Mouse (Mus musculus) CH12.LX (cell line): Measurements from ENCODE around the gene Mdc1. TPM values are rescaled to one million over a fixed set of nuclear protein-coding genes. Genes with fewer than 3 reads are reported as not detected.

ENCODE experiments used
- DNase-seq: peaks from one replicate; pipeline ENCODE4 v3.0.0-alpha.2; 2013; ENCODE audit errors: extremely low read depth
- H3K27ac ChIP-seq: 2 replicates; pipeline ENCODE4 v1.5.1; 2012; ENCODE audit warnings: low read depth, mild to moderate bottlenecking, control low read depth, moderate library complexity; ENCODE audit not compliant: insufficient read depth
- H3K27me3 ChIP-seq: replicated peaks from 2 replicates; pipeline ENCODE3; 2012; ENCODE audit warnings: inconsistent platforms
- H3K36me3 ChIP-seq, 2 experiments: replicated peaks in 1 of 2; 2 replicates each; pipeline versions ENCODE3 to v1.6.1; 2012; ENCODE audit warnings: inconsistent platforms in 1 of 2, low read length in 1 of 2, mild to moderate bottlenecking in 1 of 2, mixed read lengths in 1 of 2, moderate library complexity in 1 of 2; ENCODE audit not compliant: control insufficient read depth in 1 of 2, insufficient read depth in 1 of 2
- H3K4me1 ChIP-seq, 2 experiments: 2 replicates each; pipeline ENCODE4 v1.6.1; 2012; ENCODE audit warnings: inconsistent platforms in 1 of 2, moderate library complexity in 1 of 2; ENCODE audit not compliant: insufficient read depth in 2 of 2, control insufficient read depth in 1 of 2
- H3K4me2 ChIP-seq: 2 replicates; pipeline ENCODE4 v1.6.1; 2012; ENCODE audit warnings: low read depth, mild to moderate bottlenecking, control low read depth; ENCODE audit not compliant: poor library complexity, insufficient read depth, severe bottlenecking
- H3K4me3 ChIP-seq, 3 experiments: fragments of 150-350 bp in 1 of 3; sonication (generic) in 1 of 3; replicated peaks in 1 of 3; 2 replicates each; pipeline versions ENCODE3 to v1.5.1; 2011 to 2012; ENCODE audit warnings: low read depth in 2 of 3, low read length in 2 of 3, mild to moderate bottlenecking in 2 of 3, moderate library complexity in 2 of 3, control low read depth in 1 of 3, improper control_type of control experiment in 1 of 3, inconsistent platforms in 1 of 3, mixed read lengths in 1 of 3; ENCODE audit not compliant: poor library complexity in 1 of 3
- H3K79me2 ChIP-seq: replicated peaks from 2 replicates; pipeline ENCODE4 v1.6.1; 2012; ENCODE audit warnings: mild to moderate bottlenecking, moderate library complexity; ENCODE audit not compliant: control insufficient read depth, poor library complexity, insufficient read depth, severe bottlenecking; ENCODE audit errors: extremely low read depth
- H3K9ac ChIP-seq: 2 replicates; pipeline ENCODE4 v1.6.1; 2012; ENCODE audit warnings: low read depth, mild to moderate bottlenecking, control low read depth, moderate library complexity; ENCODE audit not compliant: insufficient read depth
- H3K9me3 ChIP-seq: replicated peaks from 2 replicates; pipeline ENCODE3; 2012; ENCODE audit warnings: low read length, inconsistent platforms, mixed read lengths
- BHLHE40 ChIP-seq: IDR thresholded peaks from 2 replicates; pipeline ENCODE4 v1.6.1; 2011; ENCODE audit warnings: mild to moderate bottlenecking, low read depth, low read length, improper control_type of control experiment
- CHD1 ChIP-seq: IDR thresholded peaks from 2 replicates; pipeline ENCODE4 v1.6.1; 2012; ENCODE audit warnings: low read depth, low read length, improper control_type of control experiment, inconsistent platforms
- CTCF ChIP-seq, 2 experiments: IDR thresholded peaks in 1 of 2; conservative IDR thresholded peaks in 1 of 2; 2 replicates each; pipeline ENCODE4 v1.5.1; 2011 to 2012; ENCODE audit warnings: low read depth in 2 of 2, low read length in 2 of 2, improper control_type of control experiment in 1 of 2, inconsistent platforms in 1 of 2, mild to moderate bottlenecking in 1 of 2, moderate library complexity in 1 of 2
- E2F4 ChIP-seq: IDR thresholded peaks from 2 replicates; pipeline ENCODE4 v1.6.1; 2011; ENCODE audit warnings: low read depth, low read length, improper control_type of control experiment; ENCODE audit not compliant: insufficient replicate concordance
- ELF1 ChIP-seq: IDR thresholded peaks from 2 replicates; pipeline ENCODE4 v1.6.1; 2014; ENCODE audit warnings: low read depth, mild to moderate bottlenecking, inconsistent platforms, low read length, improper control_type of control experiment
- ETS1 ChIP-seq: conservative IDR thresholded peaks from 2 replicates; pipeline ENCODE4 v1.6.1; 2012; ENCODE audit warnings: low read depth, mild to moderate bottlenecking, inconsistent platforms, low read length, improper control_type of control experiment, moderate library complexity
- GABPA ChIP-seq: IDR thresholded peaks from 2 replicates; pipeline ENCODE4 v1.6.1; 2012; ENCODE audit warnings: low read depth, low read length, improper control_type of control experiment, inconsistent platforms; ENCODE audit not compliant: insufficient replicate concordance
- HCFC1 ChIP-seq: IDR thresholded peaks from 2 replicates; pipeline ENCODE4 v1.6.1; 2012; ENCODE audit warnings: low read depth, mild to moderate bottlenecking, inconsistent platforms, low read length, improper control_type of control experiment
- IRF4 ChIP-seq: IDR thresholded peaks from 2 replicates; pipeline ENCODE4 v1.6.1; 2014; ENCODE audit warnings: low read depth, mild to moderate bottlenecking, inconsistent platforms, low read length, improper control_type of control experiment
- JUN ChIP-seq: IDR thresholded peaks from 2 replicates; pipeline ENCODE4 v1.6.1; 2011; ENCODE audit warnings: low read depth, mild to moderate bottlenecking, low read length, improper control_type of control experiment, moderate library complexity; ENCODE audit not compliant: insufficient read depth
- MAFK ChIP-seq: IDR thresholded peaks from 2 replicates; pipeline ENCODE4 v1.6.1; 2011; ENCODE audit warnings: low read length, improper control_type of control experiment; ENCODE audit not compliant: insufficient replicate concordance
- MAZ ChIP-seq: IDR thresholded peaks from 2 replicates; pipeline ENCODE4 v1.6.1; 2012; ENCODE audit warnings: low read depth, mild to moderate bottlenecking, inconsistent platforms, low read length, improper control_type of control experiment, moderate library complexity
- MEF2A ChIP-seq: IDR thresholded peaks from 2 replicates; pipeline ENCODE4 v1.6.1; 2014; ENCODE audit warnings: low read depth, mild to moderate bottlenecking, inconsistent platforms, low read length, improper control_type of control experiment, borderline replicate concordance
- MXI1 ChIP-seq: IDR thresholded peaks from 2 replicates; pipeline ENCODE4 v1.6.1; 2011; ENCODE audit warnings: mild to moderate bottlenecking, low read depth, low read length, improper control_type of control experiment
- MYC ChIP-seq: IDR thresholded peaks from 2 replicates; pipeline ENCODE4 v1.6.1; 2011; ENCODE audit warnings: low read depth, mild to moderate bottlenecking, improper control_type of control experiment, low read length
- NELFE ChIP-seq: IDR thresholded peaks from 2 replicates; pipeline ENCODE4 v1.6.1; 2011; ENCODE audit warnings: low read depth, low read length, improper control_type of control experiment
- POLR2A ChIP-seq: IDR thresholded peaks from 2 replicates; pipeline ENCODE4 v1.6.1; 2011; ENCODE audit warnings: low read depth, mild to moderate bottlenecking, improper control_type of control experiment, low read length
- POLR2AphosphoS2 ChIP-seq: IDR thresholded peaks from 2 replicates; pipeline ENCODE4 v1.6.1; 2011; ENCODE audit warnings: low read depth, low read length, improper control_type of control experiment
- RAD21 ChIP-seq: IDR thresholded peaks from 2 replicates; pipeline ENCODE4 v1.6.1; 2011; ENCODE audit warnings: low read depth, mild to moderate bottlenecking, low read length, improper control_type of control experiment, moderate library complexity
- SIN3A ChIP-seq: IDR thresholded peaks from 2 replicates; pipeline ENCODE4 v1.6.1; 2012; ENCODE audit warnings: low read length, improper control_type of control experiment, inconsistent platforms
- TBP ChIP-seq: conservative IDR thresholded peaks from 2 replicates; pipeline ENCODE4 v1.6.1; 2011; ENCODE audit warnings: low read depth, low read length, improper control_type of control experiment
- TCF12 ChIP-seq: IDR thresholded peaks from 2 replicates; pipeline ENCODE4 v1.6.1; 2014; ENCODE audit warnings: low read depth, mild to moderate bottlenecking, inconsistent platforms, low read length, improper control_type of control experiment
- UBTF ChIP-seq: IDR thresholded peaks from 2 replicates; pipeline ENCODE4 v1.6.1; 2012; ENCODE audit warnings: low read depth, mild to moderate bottlenecking, inconsistent platforms, low read length, improper control_type of control experiment, moderate library complexity
- ZC3H11A ChIP-seq: IDR thresholded peaks from 2 replicates; pipeline ENCODE4 v1.6.1; 2012; ENCODE audit warnings: low read depth, mild to moderate bottlenecking, inconsistent platforms, low read length, improper control_type of control experiment
- ZMIZ1 ChIP-seq: IDR thresholded peaks from 2 replicates; pipeline ENCODE4 v1.6.1; 2012; ENCODE audit warnings: low read depth, mild to moderate bottlenecking, inconsistent platforms, low read length, improper control_type of control experiment
- dilution Hi-C: fragments of 300-500 bp; cut with MboI; formaldehyde crosslinking; loops from 2 replicates; pipeline ENCODE4 v1.14.3; 2020; ENCODE audit warnings: low sequenced_read_pairs; ENCODE audit not compliant: extremely low pct_unique_long_range_greater_than_20kb, extremely low pct_ligation_motif_present
- in situ Hi-C: fragments of 300-500 bp; cut with MboI; formaldehyde crosslinking; loops from 3 replicates; pipeline ENCODE4 v1.14.3; 2019; ENCODE audit warnings: low sequenced_read_pairs, low pct_ligation_motif_present, low pct_unique_long_range_greater_than_20kb, mixed read lengths
- polyA plus RNA-seq: library from polyadenylated mRNA; unstranded; fragments of >175 nt; gene quantifications from 2 replicates; pipeline ENCODE4 v1.2.1, GENCODE M21; 2012; ENCODE audit warnings: low read depth; ENCODE audit not compliant: insufficient read length
- total RNA-seq, 2 experiments: library from RNA; depleted of rRNA; stranded (reverse); fragments of 300-350 nt in 1 of 2; fragments of >200 nt in 1 of 2; gene quantifications; 2 replicates each; pipeline ENCODE4 v1.2.3; 2012 to 2014

Gene Mdc1
- total and polyA plus RNA-seq, 3 experiments, result 3.3 to 15.7 (median 8.2) TPM

- Histone ChIP-seq H3K79me2 (peaks cover 5% of the 10 kb centered on the region; the same call in 1 of the 2 replicates), H3K27ac (peak within 1 kb of the TSS; percentile 59), H3K4me2 (peak within 1 kb of the TSS; percentile 79), H3K36me3 (peaks cover 12 to 23% of the 10 kb centered on the region in 2 experiments), H3K9me3 (no peaks in the 10 kb centered on the region), H3K4me3 (peak within 1 kb of the TSS; percentile 61 to 90 (median 69)), H3K4me1 (peaks cover 0 to 17% of the 10 kb centered on the region in 2 experiments; a peak in 2 of 4 replicates), H3K27me3 (no peaks in the 10 kb centered on the region), H3K9ac (peak within 1 kb of the TSS; percentile 90)
- peak; percentile 71 for DNase-seq
- in situ Hi-C loops (no loop called here), dilution Hi-C loops (no loop called here)
- TF ChIP-seq MYC, result 0 out of 2 replicates have a peak, but pooled peaks have one; percentile 42
- peak; percentile 56; the same call in 1 of the 2 replicates for TF ChIP-seq UBTF
- TF ChIP-seq CTCF (conservative IDR thresholded peaks at IDR 0.05 in 1 of 2, IDR thresholded peaks at IDR 0.05 in 1 of 2; ENCODE audit: low read depth in 2 of 2, low read length in 2 of 2), result no peak
- TF ChIP-seq ZMIZ1, result peak; percentile 99
- TF ChIP-seq SIN3A, result peak; percentile 72
- peak; percentile 81 for TF ChIP-seq BHLHE40
- no peak for TF ChIP-seq GABPA
- peak; percentile 100 for TF ChIP-seq POLR2A
- TF ChIP-seq MEF2A, result 0 out of 2 replicates have a peak, but pooled peaks have one; percentile 7
- peak; percentile 88 for TF ChIP-seq TCF12
- TF ChIP-seq POLR2AphosphoS2, result peak; percentile 99
- TF ChIP-seq E2F4, result no peak
- TF ChIP-seq NELFE, result peak; percentile 100
- no peak; the same call in 1 of the 2 replicates for TF ChIP-seq HCFC1
- TF ChIP-seq RAD21, result no peak
- TF ChIP-seq MAZ, result peak; percentile 86
- no peak; the same call in none of the 2 replicates for TF ChIP-seq MXI1
- no peak for TF ChIP-seq JUN
- peak; percentile 98 for TF ChIP-seq TBP
- peak; percentile 83; the same call in 1 of the 2 replicates for TF ChIP-seq CHD1
- TF ChIP-seq ZC3H11A, result no peak
- peak; percentile 36; the same call in 1 of the 2 replicates for TF ChIP-seq IRF4
- peak; percentile 66 for TF ChIP-seq ETS1
- 0 out of 2 replicates have a peak, but pooled peaks have one; percentile 8 for TF ChIP-seq MAFK
- TF ChIP-seq ELF1, result no peak; the same call in 1 of the 2 replicates
Measured at GRCm38 (mm10) chr17:35821439-35822430, 19.6 kb upstream of the Mdc1 start, which contains the start of gene Ier3. Gene Ier3 (plus strand): TSS chr17:35821684.
